Mouse (Mus musculus) liver, embryonic 16.5 days (tissue): ENCODE measurements around the gene Rbm34. TPM values are rescaled to one million over a fixed set of nuclear protein-coding genes. Genes with fewer than 3 reads are reported as not detected.
A peak's percentile ranks its signal among the peaks of the same experiment; 100 is the strongest.

Source experiments
- ATAC-seq: fragments of 200-750 bp; cut with Nextera tagmentation; 2 replicates; pipeline ENCODE4 v1.8.0; 2017; ENCODE audit warnings: low read depth, mild to moderate bottlenecking, moderate number of reproducible peaks, moderate library complexity
- H3K27ac ChIP-seq: fragments of 300-500 bp; sonication (generic); 2 replicates; pipeline ENCODE4 v1.5.1; 2014; ENCODE audit warnings: mild to moderate bottlenecking, low read length
- H3K27me3 ChIP-seq: fragments of 300-500 bp; sonication (generic); 2 replicates; pipeline ENCODE4 v1.6.1; 2014; ENCODE audit warnings: low read depth, low read length, mixed read lengths; ENCODE audit not compliant: control insufficient read depth, insufficient read depth
- H3K36me3 ChIP-seq: fragments of 300-500 bp; sonication (generic); 2 replicates; pipeline ENCODE4 v1.6.1; 2014; ENCODE audit warnings: mild to moderate bottlenecking; ENCODE audit not compliant: control insufficient read depth, insufficient read depth
- H3K4me1 ChIP-seq: fragments of 300-500 bp; sonication (generic); 2 replicates; pipeline ENCODE4 v1.6.1; 2014; ENCODE audit warnings: low read depth, low read length, mixed read lengths; ENCODE audit not compliant: control insufficient read depth
- H3K4me2 ChIP-seq: fragments of 300-500 bp; sonication (generic); 2 replicates; pipeline ENCODE4 v1.6.1; 2014; ENCODE audit warnings: low read depth, low read length, mixed read lengths
- H3K4me3 ChIP-seq: fragments of 300-500 bp; sonication (generic); 2 replicates; pipeline ENCODE4 v1.5.1; 2014; ENCODE audit warnings: low read depth, mild to moderate bottlenecking, low read length
- H3K9ac ChIP-seq: fragments of 300-500 bp; sonication (generic); 2 replicates; pipeline ENCODE4 v1.6.1; 2014; ENCODE audit warnings: low read depth, low read length
- H3K9me3 ChIP-seq: fragments of 300-500 bp; sonication (generic); replicated peaks from 2 replicates; pipeline ENCODE4 v1.6.1; 2016; ENCODE audit warnings: low read length; ENCODE audit not compliant: control insufficient read depth
- WGBS: fragments of 180-500 bp; shearing (Covaris S2); extraction: QIAGEN DNeasy Blood & Tissue Kit; methylation state at CpG from one replicate; pipeline ENCODE4 v1.1.7; 2014; ENCODE audit not compliant: insufficient replicate concordance; 5-methylcytosine and 5-hydroxymethylcytosine counted together
- polyA plus RNA-seq: library from polyadenylated mRNA; unstranded; fragments of >200 nt; fragmentation: Nextera tagmentation; extraction: Ambion mirVana; gene quantifications from 2 replicates; pipeline ENCODE4 v1.2.1, GENCODE M21; 2015

Rbm34 gene
- polyA plus RNA-seq, 1 experiment from 2014 or later: 6.9 TPM

DNA sequence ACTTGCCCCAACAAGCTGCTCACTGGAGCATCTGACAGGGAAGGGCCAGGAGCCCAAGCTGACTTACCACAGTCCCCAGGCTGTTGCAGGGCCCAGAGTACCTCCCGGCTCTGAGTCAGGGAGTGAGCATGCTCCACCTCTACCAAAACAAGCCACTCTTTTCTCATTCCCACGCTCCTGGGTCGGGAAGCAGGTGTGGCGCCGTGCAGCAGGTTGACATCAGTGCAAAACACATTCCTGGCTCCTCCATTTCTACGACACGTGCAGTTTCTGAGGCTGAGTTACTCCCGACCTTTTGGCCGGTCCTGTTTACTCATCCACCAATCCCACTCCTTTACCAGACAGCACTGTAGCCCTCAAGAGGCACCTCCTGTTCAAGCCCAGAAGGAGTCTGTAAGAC, 62.9 kb downstream of the Rbm34 start:
- H3K36me3 ChIP-seq: no peaks in the 10 kb centered on the region
- no peak overlapping the region for H3K9ac ChIP-seq
- no peak for ATAC-seq
- H3K4me3 ChIP-seq: no peak overlapping the region
- no peak overlapping the region for H3K27ac ChIP-seq
- H3K4me1 ChIP-seq: peaks cover 7% of the 10 kb centered on the region
- H3K4me2 ChIP-seq: no peak overlapping the region
- H3K27me3 ChIP-seq: no peaks in the 10 kb centered on the region
- WGBS: 75% methylated on average over 9 of the region's 9 CpGs
- H3K9me3 ChIP-seq: no peaks in the 10 kb centered on the region

DNA sequence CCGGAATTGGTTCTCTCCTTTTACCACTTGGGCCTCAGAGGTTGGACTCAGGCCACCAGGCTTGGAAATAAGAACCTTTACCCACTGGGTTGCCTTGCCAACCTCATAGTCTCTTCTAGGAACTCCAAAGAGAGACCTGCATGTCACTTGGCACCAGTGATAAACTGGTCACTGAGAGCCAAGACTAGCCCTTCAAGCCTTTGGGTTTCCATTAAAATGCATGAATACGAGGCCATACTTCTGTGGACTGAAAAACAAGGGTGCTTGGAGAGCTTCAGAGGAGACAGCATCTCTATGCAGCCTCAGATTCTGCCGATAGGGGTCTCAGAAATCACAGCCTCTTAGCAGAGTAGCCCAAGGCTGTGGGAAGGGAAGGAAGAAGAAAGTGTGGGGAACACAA, 63.5 kb downstream of the Rbm34 start:
- ATAC-seq: no peak
- peaks cover 7% of the 10 kb centered on the region for H3K4me1 ChIP-seq
- WGBS: 65% methylated on average over 3 of the region's 3 CpGs

DNA sequence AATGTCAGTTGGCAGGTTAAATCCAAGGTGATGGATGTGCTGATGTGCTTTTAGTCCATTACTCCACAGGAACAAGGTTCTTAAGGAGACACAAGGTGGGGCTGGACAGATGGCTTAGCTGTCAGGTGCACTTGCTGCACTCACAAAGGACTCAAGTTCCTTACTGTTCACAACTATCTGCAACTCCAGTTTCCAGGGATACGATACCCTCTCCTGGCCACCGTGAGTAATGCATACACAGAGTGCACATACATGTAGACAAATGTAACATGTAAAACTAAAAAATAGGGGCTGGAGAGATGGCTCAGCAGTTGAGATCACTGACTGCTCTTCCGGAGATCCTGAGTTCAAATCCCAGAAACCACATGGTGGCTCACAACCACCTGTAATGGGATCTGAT, 65.5 kb downstream of the Rbm34 start:
- H3K9ac ChIP-seq: no peak overlapping the region
- H3K27me3 ChIP-seq: no peaks in the 10 kb centered on the region
- H3K4me1 ChIP-seq: peaks cover 10% of the 10 kb centered on the region
- H3K27ac ChIP-seq: no peak overlapping the region
- ATAC-seq: no peak
- no peak overlapping the region for H3K4me2 ChIP-seq
- no peaks in the 10 kb centered on the region for H3K9me3 ChIP-seq
- 71% methylated on average over 3 of the region's 3 CpGs for WGBS
- H3K36me3 ChIP-seq: no peaks in the 10 kb centered on the region
- no peak overlapping the region for H3K4me3 ChIP-seq

More for the DNA sequence above, 63.5 kb downstream of the Rbm34 start:
- H3K9ac ChIP-seq: no peak overlapping the region
- no peak overlapping the region for H3K4me3 ChIP-seq
- H3K36me3 ChIP-seq: no peaks in the 10 kb centered on the region
- H3K4me2 ChIP-seq: no peak overlapping the region
- no peaks in the 10 kb centered on the region for H3K9me3 ChIP-seq
- no peaks in the 10 kb centered on the region for H3K27me3 ChIP-seq
- no peak overlapping the region for H3K27ac ChIP-seq

DNA sequence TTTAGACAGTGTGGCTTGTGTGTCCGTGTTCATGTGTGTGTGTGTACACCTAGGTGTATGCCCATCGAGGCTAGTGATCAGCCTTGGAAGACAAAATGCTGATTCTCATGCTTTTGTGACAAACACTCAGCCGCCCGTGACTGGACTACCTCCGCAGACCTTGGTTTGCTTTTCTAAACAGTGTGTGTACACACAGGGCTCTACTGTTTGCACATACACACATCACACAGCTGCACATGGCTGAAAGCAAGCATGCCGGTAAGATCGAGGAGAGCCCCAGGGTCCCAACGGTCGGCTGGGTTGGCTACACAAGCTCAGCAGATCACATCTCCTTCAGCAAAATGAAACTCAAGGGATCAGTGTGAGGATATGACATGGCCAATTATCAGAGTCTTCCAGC, 66.9 kb downstream of the Rbm34 start:
- 63% methylated on average over 9 of the region's 9 CpGs for WGBS
- H3K36me3 ChIP-seq: no peaks in the 10 kb centered on the region
- no peak overlapping the region for H3K4me3 ChIP-seq
- H3K4me2 ChIP-seq: no peak overlapping the region
- no peaks in the 10 kb centered on the region for H3K27me3 ChIP-seq
- ATAC-seq: peak; percentile 53
- no peaks in the 10 kb centered on the region for H3K9me3 ChIP-seq
- H3K4me1 ChIP-seq: peaks cover 13% of the 10 kb centered on the region; the same call in 1 of the 2 replicates
- no peak overlapping the region for H3K27ac ChIP-seq
- no peak overlapping the region for H3K9ac ChIP-seq

DNA sequence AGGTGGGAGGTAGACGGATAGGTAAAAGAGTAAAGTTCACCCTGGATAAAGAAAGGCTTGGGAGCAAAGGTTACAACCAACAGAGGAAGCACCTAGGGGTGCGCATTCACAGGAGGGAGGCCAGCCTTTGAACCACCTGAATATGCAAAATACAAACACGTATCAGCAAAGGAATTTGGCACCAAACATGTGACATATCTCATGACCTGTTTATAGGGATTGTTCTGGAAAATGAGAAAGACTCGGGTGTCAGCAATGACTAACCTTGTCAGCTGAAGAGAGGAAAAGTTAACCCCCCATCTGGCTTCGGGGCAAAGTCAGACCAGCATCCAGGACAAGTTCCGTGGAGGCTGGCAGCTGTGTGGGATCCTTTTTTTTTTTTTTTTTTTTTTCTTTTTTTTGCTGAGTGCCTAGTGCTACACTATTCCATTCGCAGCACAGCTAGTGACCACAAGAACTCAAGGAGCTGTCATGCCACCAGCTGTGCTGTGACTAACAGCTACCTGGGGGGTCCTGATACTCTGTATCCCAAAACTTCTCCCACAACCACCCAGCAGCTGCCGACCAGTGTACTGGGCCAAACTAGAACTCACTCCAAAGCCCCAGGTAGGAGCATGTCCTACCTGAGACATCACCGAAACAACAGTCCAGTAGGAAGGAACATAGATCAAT, 67.5 kb downstream of the Rbm34 start:
- Histone ChIP-seq H3K9me3 (no peaks in the 10 kb centered on the region), H3K9ac (no peak overlapping the region), H3K4me2 (no peak overlapping the region), H3K27ac (no peak overlapping the region), H3K27me3 (no peaks in the 10 kb centered on the region), H3K4me3 (no peak overlapping the region), H3K36me3 (no peaks in the 10 kb centered on the region), H3K4me1 (peaks cover 13% of the 10 kb centered on the region; the same call in 1 of the 2 replicates)
- 48% methylated on average over 9 of the region's 9 CpGs for WGBS
- 0 out of 2 replicates have a peak, but pooled peaks have one; percentile 7 for ATAC-seq

DNA sequence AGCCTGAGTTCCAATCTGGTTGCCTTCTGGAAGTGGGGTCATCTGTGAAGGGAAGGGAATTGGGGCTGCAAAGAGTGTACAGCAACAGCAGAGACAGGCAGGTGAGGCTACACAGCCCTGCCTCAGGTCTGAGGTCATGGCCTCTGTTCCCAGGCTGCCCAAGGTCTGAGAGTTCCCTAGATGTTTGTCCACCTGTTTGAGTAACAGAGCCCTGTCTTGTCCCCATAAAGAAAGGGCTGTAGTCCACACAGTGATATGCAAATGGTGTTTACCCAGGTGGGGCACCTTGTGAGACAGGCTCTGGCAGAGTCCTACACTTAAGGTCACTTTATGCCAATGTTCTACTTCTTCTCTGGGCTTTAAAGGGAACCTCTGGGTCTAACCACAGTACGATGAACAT, 69.3 kb downstream of the Rbm34 start:
- 30% methylated on average over 1 of the region's 1 CpGs for whole genome bisulfite sequencing
- Histone ChIP-seq H3K4me3 (no peak overlapping the region), H3K9ac (no peak overlapping the region), H3K27ac (no peak overlapping the region), H3K4me1 (peaks cover 13% of the 10 kb centered on the region; the same call in 1 of the 2 replicates), H3K36me3 (no peaks in the 10 kb centered on the region), H3K4me2 (no peak overlapping the region), H3K9me3 (no peaks in the 10 kb centered on the region), H3K27me3 (no peaks in the 10 kb centered on the region)
- peak; percentile 54; the same call in 1 of the 2 replicates for ATAC-seq

DNA sequence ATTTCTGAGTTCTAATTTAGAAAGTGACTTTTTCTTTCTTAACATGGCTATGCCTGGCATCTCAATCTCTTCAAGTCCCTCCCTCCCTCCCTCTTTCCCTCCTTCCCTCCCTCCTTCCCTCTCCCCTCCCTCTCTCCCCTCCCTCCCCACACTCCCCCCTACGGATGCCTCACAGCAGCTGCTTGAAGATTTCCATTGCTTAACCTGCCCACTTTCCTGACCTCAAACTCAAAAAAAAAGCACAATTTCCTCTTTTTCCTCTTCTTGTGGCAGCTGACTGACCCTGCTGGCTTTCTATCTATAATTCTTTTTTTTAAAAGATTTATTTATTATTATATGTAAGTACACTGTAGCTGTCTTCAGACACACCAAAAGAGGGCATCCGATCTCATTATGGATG, 69.8 kb downstream of the Rbm34 start:
- no peak overlapping the region for H3K9ac ChIP-seq
- no peak overlapping the region for H3K4me3 ChIP-seq
- no peaks in the 10 kb centered on the region for H3K9me3 ChIP-seq
- H3K4me1 ChIP-seq: peaks cover 13% of the 10 kb centered on the region; the same call in 1 of the 2 replicates
- no peaks in the 10 kb centered on the region for H3K27me3 ChIP-seq
- no peaks in the 10 kb centered on the region for H3K36me3 ChIP-seq
- WGBS: 36% methylated on average over 2 of the region's 2 CpGs
- no peak overlapping the region for H3K4me2 ChIP-seq
- ATAC-seq: no peak
- no peak overlapping the region for H3K27ac ChIP-seq

Other genes with a start within 250 kb of the Rbm34 start
- gene Tomm20, start 25.2 kb downstream of the Rbm34 start, polyA plus RNA-seq: 85.0 and 96.8 TPM in 2 replicates
- 6.3 and 7.0 TPM in 2 replicates for gene Pard3, start 92.8 kb upstream of the Rbm34 start, polyA plus RNA-seq